Mouse (Mus musculus) induced T-regulatory cell, adult 2 months (primary cell): ENCODE measurements around the gene Daam1.
A peak's percentile ranks its signal among the peaks of the same experiment; 100 is the strongest.

Experiments
- DNase-seq: peaks from one replicate; pipeline ENCODE4 v3.0.0-alpha.2; 2012; ENCODE audit warnings: low read depth

The Daam1 gene

GRCm38 (mm10) chr12:71932433-71933386 is 101.8 kb downstream of the Daam1 start:
- peak; percentile 61 for DNase-seq

DNA sequence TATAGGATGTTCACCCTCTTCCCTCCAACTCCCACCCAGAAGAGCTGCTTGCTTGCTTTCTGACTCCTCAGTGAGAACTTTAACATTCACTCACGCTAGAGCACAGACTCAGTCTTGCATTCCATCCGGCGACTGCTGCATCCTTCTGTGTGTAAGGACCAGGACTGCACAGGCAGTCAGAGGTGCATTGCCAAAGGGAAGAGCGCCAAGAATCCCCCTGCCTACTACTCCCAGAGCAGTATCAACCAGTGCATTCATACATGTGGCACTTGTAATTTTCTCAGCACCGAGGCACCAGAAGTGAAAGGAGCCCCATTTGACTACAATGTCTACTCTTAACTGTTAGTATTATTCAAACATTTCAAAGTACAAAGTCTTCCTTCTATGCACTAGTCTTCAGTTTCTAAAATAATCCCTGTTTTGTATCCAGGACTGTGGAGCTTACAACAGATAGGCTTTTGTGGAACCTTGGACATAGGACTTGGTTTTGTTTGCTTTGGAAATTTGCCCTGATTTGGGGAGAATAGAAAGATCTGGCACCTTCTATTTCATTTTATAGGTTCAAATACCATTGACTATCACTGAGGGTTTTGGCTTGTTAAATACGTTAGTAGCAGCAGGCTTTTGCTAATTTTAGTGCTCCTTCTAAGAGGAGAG is 103.2 kb downstream of the Daam1 start:
- no peak for DNase-seq

GRCm38 (mm10) chr12:71936636-71937035 is 105.8 kb downstream of the Daam1 start:
- DNase-seq: no peak

DNA sequence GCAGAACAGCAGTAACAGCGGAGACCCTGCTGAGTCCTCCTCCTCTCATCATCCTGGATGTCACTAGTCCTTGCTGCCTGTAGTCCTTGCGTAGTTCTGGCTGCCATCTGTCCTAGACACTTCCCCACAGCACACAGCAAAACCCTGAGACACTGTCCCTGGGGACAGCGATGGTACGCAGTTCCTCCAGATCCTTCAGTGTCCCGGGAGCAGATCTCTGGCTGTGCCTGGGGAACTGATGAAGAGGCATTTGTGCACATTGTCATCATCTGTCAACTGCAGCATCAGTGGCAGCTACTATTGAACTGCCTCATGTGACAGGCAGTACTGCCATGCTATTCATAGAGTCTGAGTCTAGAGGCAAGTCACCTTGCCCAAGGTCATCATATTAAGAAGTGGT is 107.6 kb downstream of the Daam1 start:
- DNase-seq: no peak

GRCm38 (mm10) chr12:71941290-71941689 is 110.4 kb downstream of the Daam1 start:
- no peak for DNase-seq

DNA sequence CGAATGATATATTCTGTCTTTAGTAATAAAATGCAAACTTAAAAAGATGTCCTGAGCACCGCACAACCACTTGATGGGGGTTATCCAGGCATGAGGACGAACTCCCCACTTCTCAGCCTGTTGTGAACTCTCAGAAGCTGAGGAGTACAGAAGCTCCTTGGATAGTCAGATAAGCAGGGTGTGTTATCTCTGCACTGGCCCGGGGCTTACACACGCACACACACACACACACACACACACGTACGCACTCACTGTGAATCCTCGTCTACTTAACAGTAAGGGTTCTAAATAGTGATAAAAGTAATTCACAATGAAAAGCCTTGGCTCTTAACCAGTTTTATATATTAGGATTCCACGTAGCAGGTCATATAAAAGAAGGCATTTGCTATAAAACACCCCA is 112.2 kb downstream of the Daam1 start:
- no peak for DNase-seq

GRCm38 (mm10) chr12:71943646-71944045 is 112.8 kb downstream of the Daam1 start:
- DNase-seq: no peak

- no peak for DNase-seq
These were observed 115.0 kb downstream of the Daam1 start for GRCm38 (mm10) chr12:71945844-71946243.

DNA sequence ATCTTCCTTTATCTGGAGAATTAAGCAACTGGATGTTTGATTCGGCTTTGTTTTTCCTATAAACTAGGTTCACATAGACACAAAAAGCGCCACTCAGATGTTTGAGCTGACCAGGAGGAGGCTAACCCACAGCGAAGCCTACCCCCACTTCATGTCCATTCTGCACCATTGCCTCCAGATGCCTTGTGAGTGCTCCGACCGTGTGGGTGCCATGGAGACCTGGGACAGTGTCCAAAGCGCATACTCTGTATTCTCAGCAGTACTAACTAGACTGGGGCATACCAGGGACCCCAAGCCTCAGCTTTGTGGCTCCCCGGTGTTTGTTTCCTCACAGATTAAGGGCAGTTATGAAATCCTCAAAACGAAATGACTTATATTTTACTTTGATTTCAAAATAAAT is 115.6 kb downstream of the Daam1 start:
- no peak for DNase-seq

GRCm38 (mm10) chr12:71948972-71949371 is 118.1 kb downstream of the Daam1 start:
- no peak for DNase-seq

- DNase-seq: no peak
These were observed 118.7 kb downstream of the Daam1 start for GRCm38 (mm10) chr12:71949606-71950005.

- DNase-seq: peak; percentile 33
These were observed 119.4 kb downstream of the Daam1 start for GRCm38 (mm10) chr12:71950095-71950877.

DNA sequence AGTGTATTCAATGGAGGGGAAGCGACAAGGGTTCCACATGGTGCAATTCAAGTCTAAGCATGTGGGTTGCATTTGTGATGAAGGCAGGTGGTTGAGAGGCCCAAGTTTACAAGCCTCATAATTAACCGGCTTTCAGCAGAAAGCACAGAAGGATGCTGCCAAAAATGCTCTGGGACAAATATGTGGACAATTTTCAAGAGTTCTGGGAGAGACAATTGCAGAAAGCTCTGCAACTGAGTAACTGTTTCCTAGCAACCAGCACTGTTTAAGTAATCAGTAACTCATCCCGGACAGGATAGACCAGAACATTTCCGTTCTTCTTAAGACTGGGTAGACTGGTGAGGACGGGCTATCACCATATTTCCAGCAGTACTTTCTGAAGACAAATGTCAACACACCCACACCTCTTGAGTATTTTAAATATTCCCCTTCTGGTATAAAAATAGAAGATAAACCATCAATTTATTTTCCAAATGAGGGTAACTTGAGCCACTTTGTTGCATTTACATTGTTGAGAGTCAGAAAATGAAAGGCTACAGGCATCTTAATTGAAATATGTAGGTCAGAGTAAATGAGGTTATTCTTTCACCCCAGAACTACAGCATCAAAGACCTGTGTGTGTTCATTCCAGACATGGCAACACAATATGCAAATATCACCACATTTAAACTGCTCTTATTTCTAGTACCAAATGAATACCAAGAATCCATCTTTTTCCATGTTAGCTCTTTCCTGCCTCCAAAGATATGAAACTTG is 123.5 kb downstream of the Daam1 start:
- DNase-seq: no peak

DNA sequence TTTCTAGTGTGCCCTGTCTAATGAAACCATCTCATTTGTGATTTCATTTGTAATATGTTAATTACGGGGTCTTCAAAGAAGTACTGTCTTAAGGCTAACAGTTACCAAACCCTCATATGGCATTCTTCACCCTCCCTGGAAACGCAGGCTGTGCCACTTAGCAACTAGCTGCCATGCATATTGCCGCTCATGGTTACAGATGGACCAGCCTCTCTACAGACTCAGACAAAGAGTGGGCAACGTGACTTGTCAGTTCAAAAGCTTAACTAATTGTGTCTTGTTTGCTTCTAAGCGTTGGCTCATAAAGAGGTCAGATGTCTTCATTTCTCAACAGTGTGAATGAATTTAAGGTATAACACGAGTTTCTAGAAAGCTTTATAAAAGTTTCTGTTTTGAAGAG is 126.1 kb downstream of the Daam1 start:
- DNase-seq: no peak

DNA sequence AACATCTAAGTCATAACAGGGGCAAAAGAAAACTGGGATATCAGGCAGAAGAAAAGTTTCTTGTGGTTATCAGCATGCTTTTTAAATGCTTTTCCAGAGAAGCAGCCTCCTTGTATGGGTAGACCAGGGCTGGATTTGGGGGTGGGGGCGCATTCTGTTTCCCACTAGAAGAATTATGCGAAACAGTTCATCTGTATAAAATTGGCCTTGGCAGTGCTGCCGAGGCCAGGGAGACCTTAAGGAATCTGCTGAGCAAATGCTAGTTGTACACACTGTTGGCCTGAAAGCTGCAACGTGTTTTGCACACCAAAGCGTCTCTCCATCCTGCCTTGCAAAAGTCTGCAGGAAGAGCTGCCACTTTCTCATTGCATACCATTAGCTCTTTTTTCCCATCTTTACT is 126.6 kb downstream of the Daam1 start:
- DNase-seq: no peak

GRCm38 (mm10) chr12:71959351-71959991 is 128.6 kb downstream of the Daam1 start:
- DNase-seq: no peak

- no peak for DNase-seq
These were observed 130.8 kb downstream of the Daam1 start for GRCm38 (mm10) chr12:71961671-71962070.

- DNase-seq: no peak
These were observed 131.7 kb downstream of the Daam1 start for GRCm38 (mm10) chr12:71962616-71963015.

DNA sequence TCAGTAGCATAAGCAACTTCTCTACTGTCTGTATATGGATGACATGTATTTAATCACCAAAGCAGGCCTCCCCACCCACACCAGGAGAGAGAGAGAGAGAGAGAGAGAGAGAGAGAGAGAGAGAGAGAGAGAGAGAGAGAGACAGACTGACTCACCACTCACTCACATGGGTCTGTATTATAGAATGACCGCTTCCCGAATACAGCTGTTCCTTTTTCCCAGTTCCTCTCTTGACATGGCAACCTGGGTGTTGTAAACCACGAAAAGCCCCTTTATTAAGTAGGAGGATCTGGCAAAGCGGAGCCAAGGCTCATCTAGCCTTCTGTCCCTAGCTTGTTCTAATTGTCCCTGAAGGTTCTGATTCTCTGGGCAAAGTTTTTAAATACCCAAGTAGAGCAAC is 137.7 kb downstream of the Daam1 start:
- no peak for DNase-seq

- no peak for DNase-seq
These were observed 138.1 kb downstream of the Daam1 start for GRCm38 (mm10) chr12:71969022-71969421.

DNA sequence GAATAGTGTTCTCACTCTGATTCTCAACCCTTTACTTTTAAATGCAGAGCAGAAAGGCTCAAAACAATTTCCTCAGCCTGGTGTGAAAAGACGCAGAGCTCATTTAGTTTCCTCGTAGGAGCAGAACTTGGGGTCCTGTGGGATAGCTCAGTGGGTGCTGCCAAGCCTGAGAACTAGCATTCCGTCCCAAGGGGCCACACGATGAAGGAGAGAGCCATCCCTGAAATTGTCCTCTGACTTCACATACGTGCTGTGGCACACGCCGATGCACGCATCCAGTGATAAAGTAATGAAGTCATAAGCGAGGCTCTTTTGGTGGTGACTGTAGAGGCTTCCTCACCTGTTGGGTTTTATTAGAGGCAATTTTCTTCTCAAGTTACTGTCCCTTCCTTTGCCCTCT is 138.6 kb downstream of the Daam1 start:
- DNase-seq: no peak
